Mouse (Mus musculus) mammary gland, adult 2 months (tissue): ENCODE measurements around the gene Prl8a9. TPM values are rescaled to one million over a fixed set of nuclear protein-coding genes. Genes with fewer than 3 reads are reported as not detected.

ENCODE experiments used
- polyA plus RNA-seq: library from polyadenylated mRNA; depleted of rRNA; stranded (reverse); fragments of >200 nt; gene quantifications from 2 replicates; pipeline ENCODE4 v1.2.3, GENCODE M21; 2012; ENCODE audit warnings: low replicate concordance; rRNA removed

The Prl8a9 gene
- polyA plus RNA-seq: not detected in 2 replicates

DNA sequence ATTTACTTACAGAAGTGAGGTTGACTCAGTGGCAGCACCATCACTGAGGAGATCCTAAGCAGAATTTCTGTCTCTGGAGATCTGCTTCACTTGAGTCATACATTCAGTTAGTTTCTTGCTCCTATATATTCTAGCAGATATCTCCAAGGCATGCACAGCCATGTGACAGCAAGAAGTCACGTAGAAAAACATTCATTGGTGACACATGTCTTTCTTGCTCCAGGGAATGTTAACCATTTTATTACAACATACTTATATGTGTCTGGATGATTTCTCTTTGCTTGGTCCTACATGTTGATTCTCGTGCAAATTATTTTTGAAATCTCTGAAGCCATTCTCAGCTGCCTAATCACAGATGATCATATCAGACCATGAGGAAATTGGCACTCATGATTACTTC, at the start of gene Prl8a9:
Gene Prl8a9, minus strand, starts transcription at position 101 of the 400 bp plus-strand sequence.

GRCm38 (mm10) chr13:27610482-27610881, 46.1 kb upstream of the Prl8a9 start, which contains the start of gene Prl7b1:
Gene Prl7b1 (minus strand): TSS chr13:27610582.

GRCm38 (mm10) chr13:27582071-27582470, 17.7 kb upstream of the Prl8a9 start, which contains the start of gene Prl8a1:
Gene Prl8a1 (minus strand): TSS chr13:27582171.

GRCm38 (mm10) chr13:27513117-27513516, 51.3 kb downstream of the Prl8a9 start, which contains the start of gene Prl8a8:
Gene Prl8a8 (minus strand): TSS chr13:27513217.

Other genes starting within 250 kb of the Prl8a9 start
- not detected in 2 replicates for gene Prl8a2, start 218.9 kb downstream of the Prl8a9 start, polyA plus RNA-seq
- gene Prl2b1, start 173.8 kb downstream of the Prl8a9 start, polyA plus RNA-seq: not detected in 2 replicates
- not detected in 2 replicates for gene Prl8a6, start 125.9 kb downstream of the Prl8a9 start, polyA plus RNA-seq
- gene Prl8a8, start 51.4 kb downstream of the Prl8a9 start, polyA plus RNA-seq: not detected in 2 replicates
- gene Prl8a1, start 17.6 kb upstream of the Prl8a9 start, polyA plus RNA-seq: not detected in 2 replicates
- not detected in 2 replicates for gene Prl7b1, start 46.0 kb upstream of the Prl8a9 start, polyA plus RNA-seq
- not detected in 2 replicates for gene Prl7a1, start 77.9 kb upstream of the Prl8a9 start, polyA plus RNA-seq
- not detected in 2 replicates for gene Prl7a2, start 103.4 kb upstream of the Prl8a9 start, polyA plus RNA-seq
- not detected in 2 replicates for gene Prl7d1, start 152.1 kb upstream of the Prl8a9 start, polyA plus RNA-seq
- not detected in 2 replicates for gene Prl7c1, start 216.2 kb upstream of the Prl8a9 start, polyA plus RNA-seq
- gene Prl2a1, start 237.0 kb upstream of the Prl8a9 start, polyA plus RNA-seq: not detected in 2 replicates